Mouse (Mus musculus) hindbrain, embryonic 15.5 days (tissue): Measurements from ENCODE around the gene Adcy9. TPM values are rescaled to one million over a fixed set of nuclear protein-coding genes. Genes with fewer than 3 reads are reported as not detected.

Experiments
- ATAC-seq: fragments of 200-750 bp; cut with Nextera tagmentation; 2 replicates; pipeline ENCODE4 v1.8.0; 2017; ENCODE audit warnings: low read depth, moderate number of reproducible peaks, moderate TSS enrichment; ENCODE audit not compliant: low FRiP score
- H3K27ac ChIP-seq: fragments of 300-500 bp; sonication (generic); replicated peaks from 2 replicates; pipeline ENCODE4 v1.5.1; 2015; ENCODE audit warnings: mild to moderate bottlenecking, inconsistent platforms
- H3K27me3 ChIP-seq: fragments of 300-500 bp; sonication (generic); 2 replicates; pipeline ENCODE4 v1.6.1; 2015; ENCODE audit warnings: control low read depth, inconsistent platforms
- H3K36me3 ChIP-seq: fragments of 300-500 bp; sonication (generic); 2 replicates; pipeline ENCODE4 v1.6.1; 2015; ENCODE audit warnings: control low read depth, inconsistent platforms
- H3K4me1 ChIP-seq: fragments of 300-500 bp; sonication (generic); replicated peaks from 2 replicates; pipeline ENCODE4 v1.6.1; 2015; ENCODE audit warnings: control low read depth, inconsistent platforms
- H3K4me2 ChIP-seq: fragments of 300-500 bp; sonication (generic); 2 replicates; pipeline ENCODE4 v1.6.1; 2015; ENCODE audit warnings: moderate library complexity, mild to moderate bottlenecking, inconsistent platforms
- H3K4me3 ChIP-seq: fragments of 300-500 bp; sonication (generic); 2 replicates; pipeline ENCODE4 v1.5.1; 2015; ENCODE audit warnings: mild to moderate bottlenecking, inconsistent platforms
- H3K9ac ChIP-seq: fragments of 300-500 bp; sonication (generic); 2 replicates; pipeline ENCODE4 v1.6.1; 2015; ENCODE audit warnings: inconsistent platforms
- H3K9me3 ChIP-seq: fragments of 300-500 bp; sonication (generic); 2 replicates; pipeline ENCODE4 v1.6.1; 2016; ENCODE audit warnings: control low read depth, inconsistent platforms
- WGBS: fragments of 180-500 bp; shearing (Covaris S2); methylation state at CpG from one replicate; pipeline ENCODE4 v1.1.7; 2015; 5-methylcytosine and 5-hydroxymethylcytosine counted together
- polyA plus RNA-seq: library from polyadenylated mRNA; unstranded; fragments of >200 nt; fragmentation: Nextera tagmentation; extraction: Ambion mirVana; gene quantifications from 2 replicates; pipeline ENCODE4 v1.2.1, GENCODE M21; 2015

The Adcy9 gene
- polyA plus RNA-seq, 1 experiment from 2014 or later, result 4.9 TPM

- ATAC-seq, result no peak
- Histone ChIP-seq H3K36me3 (peaks cover 6% of the 10 kb centered on the region), H3K4me2 (no peak overlapping the region), H3K4me3 (no peak overlapping the region), H3K27ac (no peak overlapping the region), H3K9me3 (no peaks in the 10 kb centered on the region), H3K9ac (no peak overlapping the region), H3K27me3 (no peaks in the 10 kb centered on the region), H3K4me1 (no peaks in the 10 kb centered on the region)
- WGBS, result 81% methylated on average over 5 of the region's 5 CpGs
Observed at GRCm38 (mm10) chr16:4303554-4303953, 116.7 kb downstream of the Adcy9 start.

GRCm38 (mm10) chr16:4300280-4300679 lies 120.0 kb downstream of the Adcy9 start:
- no peak for ATAC-seq
- 92% methylated on average over 7 of the region's 7 CpGs for WGBS
- H3K4me2 ChIP-seq, result no peak overlapping the region

GRCm38 (mm10) chr16:4293259-4293658 lies 127.0 kb downstream of the Adcy9 start:
- Histone ChIP-seq H3K36me3 (peaks cover 20% of the 10 kb centered on the region), H3K27ac (no peak overlapping the region), H3K27me3 (no peaks in the 10 kb centered on the region), H3K9me3 (no peaks in the 10 kb centered on the region), H3K4me2 (no peak overlapping the region), H3K9ac (no peak overlapping the region), H3K4me1 (no peaks in the 10 kb centered on the region), H3K4me3 (no peak overlapping the region)
- WGBS, result 90% methylated on average over 3 of the region's 3 CpGs
- ATAC-seq, result no peak

More at GRCm38 (mm10) chr16:4300280-4300679, 120.0 kb downstream of the Adcy9 start:
- Histone ChIP-seq H3K9me3 (no peaks in the 10 kb centered on the region), H3K4me3 (no peak overlapping the region), H3K27ac (no peak overlapping the region), H3K27me3 (no peaks in the 10 kb centered on the region), H3K4me1 (no peaks in the 10 kb centered on the region), H3K36me3 (peaks cover 18% of the 10 kb centered on the region; the same call in 1 of the 2 replicates), H3K9ac (no peak overlapping the region)

GRCm38 (mm10) chr16:4289507-4289906 lies 130.8 kb downstream of the Adcy9 start:
- Histone ChIP-seq H3K27ac (no peak overlapping the region), H3K9me3 (no peaks in the 10 kb centered on the region)

GRCm38 (mm10) chr16:4286593-4286992 lies 133.7 kb downstream of the Adcy9 start:
- Histone ChIP-seq H3K9ac (no peak overlapping the region), H3K9me3 (no peaks in the 10 kb centered on the region), H3K4me1 (no peaks in the 10 kb centered on the region), H3K27me3 (no peaks in the 10 kb centered on the region), H3K4me3 (no peak overlapping the region), H3K4me2 (no peak overlapping the region), H3K27ac (no peak overlapping the region), H3K36me3 (peaks cover 11% of the 10 kb centered on the region)
- 72% methylated on average over 7 of the region's 7 CpGs for WGBS
- no peak for ATAC-seq

More at GRCm38 (mm10) chr16:4289507-4289906, 130.8 kb downstream of the Adcy9 start:
- peaks cover 11% of the 10 kb centered on the region for H3K36me3 ChIP-seq
- no peaks in the 10 kb centered on the region for H3K4me1 ChIP-seq
- H3K4me2 ChIP-seq, result no peak overlapping the region
- H3K4me3 ChIP-seq, result no peak overlapping the region
- no peak overlapping the region for H3K9ac ChIP-seq
- no peak for ATAC-seq
- no peaks in the 10 kb centered on the region for H3K27me3 ChIP-seq

GRCm38 (mm10) chr16:4285257-4285656 lies 135.0 kb downstream of the Adcy9 start:
- no peaks in the 10 kb centered on the region for H3K4me1 ChIP-seq
- WGBS, result 69% methylated on average over 5 of the region's 5 CpGs

GRCm38 (mm10) chr16:4283267-4283851 lies 136.9 kb downstream of the Adcy9 start:
- H3K4me1 ChIP-seq, result no peaks in the 10 kb centered on the region
- WGBS, result 94% methylated on average over 11 of the region's 11 CpGs
- no peak overlapping the region for H3K4me2 ChIP-seq
- no peak overlapping the region for H3K9ac ChIP-seq
- H3K27me3 ChIP-seq, result no peaks in the 10 kb centered on the region
- no peaks in the 10 kb centered on the region for H3K9me3 ChIP-seq
- no peak for ATAC-seq
- peaks cover 6% of the 10 kb centered on the region for H3K36me3 ChIP-seq
- H3K27ac ChIP-seq, result no peak overlapping the region
- no peak overlapping the region for H3K4me3 ChIP-seq

More at GRCm38 (mm10) chr16:4285257-4285656, 135.0 kb downstream of the Adcy9 start:
- Histone ChIP-seq H3K4me2 (no peak overlapping the region), H3K27ac (no peak overlapping the region), H3K9ac (no peak overlapping the region), H3K36me3 (peaks cover 11% of the 10 kb centered on the region), H3K27me3 (no peaks in the 10 kb centered on the region), H3K4me3 (no peak overlapping the region), H3K9me3 (no peaks in the 10 kb centered on the region)
- ATAC-seq, result no peak

GRCm38 (mm10) chr16:4281470-4281869 lies 138.8 kb downstream of the Adcy9 start:
- no peak for ATAC-seq

GRCm38 (mm10) chr16:4280949-4281348 lies 139.3 kb downstream of the Adcy9 start:
- Histone ChIP-seq H3K9ac (no peak overlapping the region), H3K4me2 (no peak overlapping the region), H3K9me3 (no peaks in the 10 kb centered on the region), H3K4me3 (no peak overlapping the region), H3K27me3 (no peaks in the 10 kb centered on the region), H3K36me3 (no peaks in the 10 kb centered on the region), H3K4me1 (no peaks in the 10 kb centered on the region), H3K27ac (no peak overlapping the region)
- WGBS, result 87% methylated on average over 9 of the region's 9 CpGs
- no peak for ATAC-seq

More at GRCm38 (mm10) chr16:4281470-4281869, 138.8 kb downstream of the Adcy9 start:
- Histone ChIP-seq H3K9me3 (no peaks in the 10 kb centered on the region), H3K4me2 (no peak overlapping the region), H3K27me3 (no peaks in the 10 kb centered on the region), H3K27ac (no peak overlapping the region), H3K4me1 (no peaks in the 10 kb centered on the region), H3K36me3 (no peaks in the 10 kb centered on the region), H3K4me3 (no peak overlapping the region), H3K9ac (no peak overlapping the region)
- WGBS, result 92% methylated on average over 4 of the region's 4 CpGs

- no peak for ATAC-seq
- no peak overlapping the region for H3K27ac ChIP-seq
- 69% methylated on average over 3 of the region's 3 CpGs for WGBS
- H3K4me2 ChIP-seq, result no peak overlapping the region
- no peak overlapping the region for H3K9ac ChIP-seq
- H3K36me3 ChIP-seq, result no peaks in the 10 kb centered on the region
- no peaks in the 10 kb centered on the region for H3K9me3 ChIP-seq
- H3K27me3 ChIP-seq, result no peaks in the 10 kb centered on the region
- no peak overlapping the region for H3K4me3 ChIP-seq
- no peaks in the 10 kb centered on the region for H3K4me1 ChIP-seq
Observed at GRCm38 (mm10) chr16:4279601-4280000, 140.7 kb downstream of the Adcy9 start.

- H3K27me3 ChIP-seq, result no peaks in the 10 kb centered on the region
Observed at GRCm38 (mm10) chr16:4276621-4277020, 143.7 kb downstream of the Adcy9 start.

GRCm38 (mm10) chr16:4276151-4276550 lies 144.1 kb downstream of the Adcy9 start:
- no peaks in the 10 kb centered on the region for H3K36me3 ChIP-seq
- no peak overlapping the region for H3K27ac ChIP-seq
- H3K4me2 ChIP-seq, result no peak overlapping the region
- WGBS, result 81% methylated on average over 2 of the region's 2 CpGs
- H3K9ac ChIP-seq, result no peak overlapping the region
- no peak for ATAC-seq
- no peaks in the 10 kb centered on the region for H3K27me3 ChIP-seq
- 0 out of 2 replicates have a peak, but pooled peaks cover under 1% of the 10 kb centered on the region for H3K4me1 ChIP-seq
- no peak overlapping the region for H3K4me3 ChIP-seq
- H3K9me3 ChIP-seq, result no peaks in the 10 kb centered on the region

More at GRCm38 (mm10) chr16:4276621-4277020, 143.7 kb downstream of the Adcy9 start:
- H3K4me2 ChIP-seq, result no peak overlapping the region
- no peaks in the 10 kb centered on the region for H3K9me3 ChIP-seq
- no peak for ATAC-seq
- H3K4me3 ChIP-seq, result no peak overlapping the region
- 89% methylated on average over 5 of the region's 5 CpGs for WGBS
- no peak overlapping the region for H3K9ac ChIP-seq
- H3K4me1 ChIP-seq, result no peaks in the 10 kb centered on the region
- H3K36me3 ChIP-seq, result no peaks in the 10 kb centered on the region
- no peak overlapping the region for H3K27ac ChIP-seq
